Mouse (Mus musculus) right cerebral cortex, postnatal 25 days (tissue): ENCODE measurements around the gene Slc32a1.

Experiments used
- DNase-seq: peaks from one replicate; pipeline ENCODE4 v3.0.0; 2022

The Slc32a1 gene

GRCm38 (mm10) chr2:158610488-158611325, at the start of gene Slc32a1:
Slc32a1 (plus strand) TSS chr2:158610767.
- peak; percentile 20 for DNase-seq

GRCm38 (mm10) chr2:158560801-158561200, 49.8 kb upstream of the Slc32a1 start:
- no peak for DNase-seq

GRCm38 (mm10) chr2:158561371-158562144, 49.0 kb upstream of the Slc32a1 start:
- no peak for DNase-seq

- no peak for DNase-seq
Observed at GRCm38 (mm10) chr2:158570421-158571081, 40.0 kb upstream of the Slc32a1 start.

GRCm38 (mm10) chr2:158579979-158580378, 30.6 kb upstream of the Slc32a1 start:
- DNase-seq, result no peak

GRCm38 (mm10) chr2:158584621-158585358, 25.8 kb upstream of the Slc32a1 start:
- no peak for DNase-seq

GRCm38 (mm10) chr2:158588524-158589271, 21.9 kb upstream of the Slc32a1 start:
- DNase-seq, result no peak

GRCm38 (mm10) chr2:158590495-158590894, 20.1 kb upstream of the Slc32a1 start:
- no peak for DNase-seq

GRCm38 (mm10) chr2:158591286-158591685, 19.3 kb upstream of the Slc32a1 start:
- no peak for DNase-seq

GRCm38 (mm10) chr2:158593371-158593770, 17.2 kb upstream of the Slc32a1 start:
- DNase-seq, result no peak

- no peak for DNase-seq
Observed at GRCm38 (mm10) chr2:158595103-158595502, 15.5 kb upstream of the Slc32a1 start.

- no peak for DNase-seq
Observed at GRCm38 (mm10) chr2:158595577-158595976, 15.0 kb upstream of the Slc32a1 start.

- DNase-seq, result no peak
Observed at GRCm38 (mm10) chr2:158596803-158597202, 13.8 kb upstream of the Slc32a1 start.

- DNase-seq, result no peak
Observed at GRCm38 (mm10) chr2:158600517-158600916, 10.1 kb upstream of the Slc32a1 start.

GRCm38 (mm10) chr2:158601326-158601725, 9.2 kb upstream of the Slc32a1 start:
- DNase-seq, result no peak

- no peak for DNase-seq
Observed at GRCm38 (mm10) chr2:158602663-158603062, 7.9 kb upstream of the Slc32a1 start.

- no peak for DNase-seq
Observed at GRCm38 (mm10) chr2:158606511-158606964, 4.0 kb upstream of the Slc32a1 start.

- no peak for DNase-seq
Observed at GRCm38 (mm10) chr2:158609681-158610080, 886 bp upstream of the Slc32a1 start.

GRCm38 (mm10) chr2:158611326-158611719, 756 bp downstream of the Slc32a1 start:
- DNase-seq, result no peak

GRCm38 (mm10) chr2:158611726-158612670, 1.4 kb downstream of the Slc32a1 start:
- peak; percentile 29 for DNase-seq
